Mouse (Mus musculus) CH12.LX (cell line): ENCODE data around the gene Acss1. TPM values are rescaled to one million over a fixed set of nuclear protein-coding genes. Genes with fewer than 3 reads are reported as not detected.

Experiments used
- DNase-seq: peaks from one replicate; pipeline ENCODE4 v3.0.0-alpha.2; 2013; ENCODE audit errors: extremely low read depth
- H3K27ac ChIP-seq: 2 replicates; pipeline ENCODE4 v1.5.1; 2012; ENCODE audit warnings: low read depth, mild to moderate bottlenecking, control low read depth, moderate library complexity; ENCODE audit not compliant: insufficient read depth
- H3K27me3 ChIP-seq: replicated peaks from 2 replicates; pipeline ENCODE3; 2012; ENCODE audit warnings: inconsistent platforms
- H3K36me3 ChIP-seq, 2 experiments: replicated peaks in 1 of 2; 2 replicates each; pipeline versions ENCODE3 to v1.6.1; 2012; ENCODE audit warnings: inconsistent platforms in 1 of 2, low read length in 1 of 2, mild to moderate bottlenecking in 1 of 2, mixed read lengths in 1 of 2, moderate library complexity in 1 of 2; ENCODE audit not compliant: control insufficient read depth in 1 of 2, insufficient read depth in 1 of 2
- H3K4me1 ChIP-seq, 2 experiments: 2 replicates each; pipeline ENCODE4 v1.6.1; 2012; ENCODE audit warnings: inconsistent platforms in 1 of 2, moderate library complexity in 1 of 2; ENCODE audit not compliant: insufficient read depth in 2 of 2, control insufficient read depth in 1 of 2
- H3K4me2 ChIP-seq: 2 replicates; pipeline ENCODE4 v1.6.1; 2012; ENCODE audit warnings: low read depth, mild to moderate bottlenecking, control low read depth; ENCODE audit not compliant: poor library complexity, insufficient read depth, severe bottlenecking
- H3K4me3 ChIP-seq, 3 experiments: fragments of 150-350 bp in 1 of 3; sonication (generic) in 1 of 3; replicated peaks in 1 of 3; 2 replicates each; pipeline versions ENCODE3 to v1.5.1; 2011 to 2012; ENCODE audit warnings: low read depth in 2 of 3, low read length in 2 of 3, mild to moderate bottlenecking in 2 of 3, moderate library complexity in 2 of 3, control low read depth in 1 of 3, improper control_type of control experiment in 1 of 3, inconsistent platforms in 1 of 3, mixed read lengths in 1 of 3; ENCODE audit not compliant: poor library complexity in 1 of 3
- H3K79me2 ChIP-seq: replicated peaks from 2 replicates; pipeline ENCODE4 v1.6.1; 2012; ENCODE audit warnings: mild to moderate bottlenecking, moderate library complexity; ENCODE audit not compliant: control insufficient read depth, poor library complexity, insufficient read depth, severe bottlenecking; ENCODE audit errors: extremely low read depth
- H3K9ac ChIP-seq: 2 replicates; pipeline ENCODE4 v1.6.1; 2012; ENCODE audit warnings: low read depth, mild to moderate bottlenecking, control low read depth, moderate library complexity; ENCODE audit not compliant: insufficient read depth
- H3K9me3 ChIP-seq: replicated peaks from 2 replicates; pipeline ENCODE3; 2012; ENCODE audit warnings: low read length, inconsistent platforms, mixed read lengths
- CTCF ChIP-seq, 2 experiments: IDR thresholded peaks in 1 of 2; conservative IDR thresholded peaks in 1 of 2; 2 replicates each; pipeline ENCODE4 v1.5.1; 2011 to 2012; ENCODE audit warnings: low read depth in 2 of 2, low read length in 2 of 2, improper control_type of control experiment in 1 of 2, inconsistent platforms in 1 of 2, mild to moderate bottlenecking in 1 of 2, moderate library complexity in 1 of 2
- E2F4 ChIP-seq: IDR thresholded peaks from 2 replicates; pipeline ENCODE4 v1.6.1; 2011; ENCODE audit warnings: low read depth, low read length, improper control_type of control experiment; ENCODE audit not compliant: insufficient replicate concordance
- EP300 ChIP-seq: IDR thresholded peaks from 2 replicates; pipeline ENCODE4 v1.6.1; 2011; ENCODE audit warnings: low read length, improper control_type of control experiment
- ETS1 ChIP-seq: conservative IDR thresholded peaks from 2 replicates; pipeline ENCODE4 v1.6.1; 2012; ENCODE audit warnings: low read depth, mild to moderate bottlenecking, inconsistent platforms, low read length, improper control_type of control experiment, moderate library complexity
- GABPA ChIP-seq: IDR thresholded peaks from 2 replicates; pipeline ENCODE4 v1.6.1; 2012; ENCODE audit warnings: low read depth, low read length, improper control_type of control experiment, inconsistent platforms; ENCODE audit not compliant: insufficient replicate concordance
- HCFC1 ChIP-seq: IDR thresholded peaks from 2 replicates; pipeline ENCODE4 v1.6.1; 2012; ENCODE audit warnings: low read depth, mild to moderate bottlenecking, inconsistent platforms, low read length, improper control_type of control experiment
- IRF4 ChIP-seq: IDR thresholded peaks from 2 replicates; pipeline ENCODE4 v1.6.1; 2014; ENCODE audit warnings: low read depth, mild to moderate bottlenecking, inconsistent platforms, low read length, improper control_type of control experiment
- JUN ChIP-seq: IDR thresholded peaks from 2 replicates; pipeline ENCODE4 v1.6.1; 2011; ENCODE audit warnings: low read depth, mild to moderate bottlenecking, low read length, improper control_type of control experiment, moderate library complexity; ENCODE audit not compliant: insufficient read depth
- JUND ChIP-seq: conservative IDR thresholded peaks from 2 replicates; pipeline ENCODE4 v1.6.1; 2011; ENCODE audit warnings: low read depth, low read length, improper control_type of control experiment
- KAT2A ChIP-seq: IDR thresholded peaks from 2 replicates; pipeline ENCODE4 v1.6.1; 2012; ENCODE audit warnings: low read length, improper control_type of control experiment, inconsistent platforms; ENCODE audit not compliant: insufficient replicate concordance
- MAZ ChIP-seq: IDR thresholded peaks from 2 replicates; pipeline ENCODE4 v1.6.1; 2012; ENCODE audit warnings: low read depth, mild to moderate bottlenecking, inconsistent platforms, low read length, improper control_type of control experiment, moderate library complexity
- MXI1 ChIP-seq: IDR thresholded peaks from 2 replicates; pipeline ENCODE4 v1.6.1; 2011; ENCODE audit warnings: mild to moderate bottlenecking, low read depth, low read length, improper control_type of control experiment
- NELFE ChIP-seq: IDR thresholded peaks from 2 replicates; pipeline ENCODE4 v1.6.1; 2011; ENCODE audit warnings: low read depth, low read length, improper control_type of control experiment
- NRF1 ChIP-seq: IDR thresholded peaks from 2 replicates; pipeline ENCODE4 v1.6.1; 2014; ENCODE audit warnings: low read depth, mild to moderate bottlenecking, inconsistent platforms, low read length, improper control_type of control experiment, moderate library complexity
- PAX5 ChIP-seq: IDR thresholded peaks from 2 replicates; pipeline ENCODE4 v1.6.1; 2012; ENCODE audit warnings: low read length, inconsistent platforms, mixed read lengths
- POLR2AphosphoS2 ChIP-seq: IDR thresholded peaks from 2 replicates; pipeline ENCODE4 v1.6.1; 2011; ENCODE audit warnings: low read depth, low read length, improper control_type of control experiment
- SMC3 ChIP-seq: IDR thresholded peaks from 2 replicates; pipeline ENCODE4 v1.6.1; 2011; ENCODE audit warnings: low read depth, low read length, improper control_type of control experiment
- UBTF ChIP-seq: IDR thresholded peaks from 2 replicates; pipeline ENCODE4 v1.6.1; 2012; ENCODE audit warnings: low read depth, mild to moderate bottlenecking, inconsistent platforms, low read length, improper control_type of control experiment, moderate library complexity
- ZC3H11A ChIP-seq: IDR thresholded peaks from 2 replicates; pipeline ENCODE4 v1.6.1; 2012; ENCODE audit warnings: low read depth, mild to moderate bottlenecking, inconsistent platforms, low read length, improper control_type of control experiment
- ZMIZ1 ChIP-seq: IDR thresholded peaks from 2 replicates; pipeline ENCODE4 v1.6.1; 2012; ENCODE audit warnings: low read depth, mild to moderate bottlenecking, inconsistent platforms, low read length, improper control_type of control experiment
- ZNF384 ChIP-seq: IDR thresholded peaks from 2 replicates; pipeline ENCODE4 v1.6.1; 2012; ENCODE audit warnings: low read depth, low read length, improper control_type of control experiment, inconsistent platforms
- dilution Hi-C: fragments of 300-500 bp; cut with MboI; formaldehyde crosslinking; loops from 2 replicates; pipeline ENCODE4 v1.14.3; 2020; ENCODE audit warnings: low sequenced_read_pairs; ENCODE audit not compliant: extremely low pct_unique_long_range_greater_than_20kb, extremely low pct_ligation_motif_present
- in situ Hi-C: fragments of 300-500 bp; cut with MboI; formaldehyde crosslinking; loops from 3 replicates; pipeline ENCODE4 v1.14.3; 2019; ENCODE audit warnings: low sequenced_read_pairs, low pct_ligation_motif_present, low pct_unique_long_range_greater_than_20kb, mixed read lengths
- polyA plus RNA-seq: library from polyadenylated mRNA; unstranded; fragments of >175 nt; gene quantifications from 2 replicates; pipeline ENCODE4 v1.2.1, GENCODE M21; 2012; ENCODE audit warnings: low read depth; ENCODE audit not compliant: insufficient read length
- total RNA-seq, 2 experiments: library from RNA; depleted of rRNA; stranded (reverse); fragments of 300-350 nt in 1 of 2; fragments of >200 nt in 1 of 2; gene quantifications; 2 replicates each; pipeline ENCODE4 v1.2.3; 2012 to 2014

Gene Acss1
- total and polyA plus RNA-seq, 3 experiments = 0.39 to 1.7 (median 0.76) TPM

GRCm38 (mm10) chr2:150690216-150690615, 21.9 kb upstream of the Acss1 start:
- dilution Hi-C loops (no loop called here), in situ Hi-C loops (no loop called here)
- no peak overlapping the region for H3K4me2 ChIP-seq
- TF ChIP-seq SMC3 = no peak
- no peak for TF ChIP-seq PAX5
- no peak for TF ChIP-seq EP300
- no peak for TF ChIP-seq JUN
- no peak for TF ChIP-seq UBTF
- no peaks in the 10 kb centered on the region for H3K4me1 ChIP-seq
- peaks cover 3% of the 10 kb centered on the region for H3K9me3 ChIP-seq
- peaks cover 87% of the 10 kb centered on the region for H3K27me3 ChIP-seq
- H3K9ac ChIP-seq = no peak overlapping the region
- DNase-seq = no peak
- no peak overlapping the region for H3K4me3 ChIP-seq
- no peak overlapping the region for H3K27ac ChIP-seq
- no peaks in the 10 kb centered on the region for H3K36me3 ChIP-seq
- no peaks in the 10 kb centered on the region for H3K79me2 ChIP-seq

- in situ Hi-C loops = no loop called here
- Histone ChIP-seq H3K4me3 (no peak within 1 kb of the TSS), H3K9me3 (peaks cover 3% of the 10 kb centered on the region), H3K79me2 (no peaks in the 10 kb centered on the region), H3K36me3 (no peaks in the 10 kb centered on the region), H3K4me2 (no peak within 1 kb of the TSS), H3K4me1 (no peaks in the 10 kb centered on the region), H3K27me3 (peaks cover 84% of the 10 kb centered on the region), H3K27ac (no peak within 1 kb of the TSS), H3K9ac (no peak within 1 kb of the TSS)
- no peak for TF ChIP-seq MXI1
- TF ChIP-seq ZC3H11A = no peak
- TF ChIP-seq JUND = no peak
- no peak for TF ChIP-seq IRF4
- no peak for TF ChIP-seq ZNF384
- no peak for TF ChIP-seq MAZ
- TF ChIP-seq E2F4 = no peak
- TF ChIP-seq EP300 = no peak
- no peak for TF ChIP-seq ZMIZ1
- TF ChIP-seq NELFE = no peak
- TF ChIP-seq GABPA = no peak
- no peak for TF ChIP-seq KAT2A
- TF ChIP-seq POLR2AphosphoS2 = no peak
- no peak for TF ChIP-seq JUN
- TF ChIP-seq CTCF (conservative IDR thresholded peaks at IDR 0.05 in 1 of 2, IDR thresholded peaks at IDR 0.05 in 1 of 2; ENCODE audit: low read depth in 2 of 2, low read length in 2 of 2) = no peak
- no peak for TF ChIP-seq ETS1
- TF ChIP-seq HCFC1 = no peak
- no peak for TF ChIP-seq NRF1
- TF ChIP-seq PAX5 = no peak
- DNase-seq = no peak
- dilution Hi-C loops = no loop called here
Observed at GRCm38 (mm10) chr2:150689223-150689800, 21.0 kb upstream of the Acss1 start, which contains the start of gene Vsx1. Gene Vsx1 (minus strand): TSS chr2:150689360.
